Mouse (Mus musculus): ENCODE measurements around the gene Nfyb.

Nfyb gene

DNA sequence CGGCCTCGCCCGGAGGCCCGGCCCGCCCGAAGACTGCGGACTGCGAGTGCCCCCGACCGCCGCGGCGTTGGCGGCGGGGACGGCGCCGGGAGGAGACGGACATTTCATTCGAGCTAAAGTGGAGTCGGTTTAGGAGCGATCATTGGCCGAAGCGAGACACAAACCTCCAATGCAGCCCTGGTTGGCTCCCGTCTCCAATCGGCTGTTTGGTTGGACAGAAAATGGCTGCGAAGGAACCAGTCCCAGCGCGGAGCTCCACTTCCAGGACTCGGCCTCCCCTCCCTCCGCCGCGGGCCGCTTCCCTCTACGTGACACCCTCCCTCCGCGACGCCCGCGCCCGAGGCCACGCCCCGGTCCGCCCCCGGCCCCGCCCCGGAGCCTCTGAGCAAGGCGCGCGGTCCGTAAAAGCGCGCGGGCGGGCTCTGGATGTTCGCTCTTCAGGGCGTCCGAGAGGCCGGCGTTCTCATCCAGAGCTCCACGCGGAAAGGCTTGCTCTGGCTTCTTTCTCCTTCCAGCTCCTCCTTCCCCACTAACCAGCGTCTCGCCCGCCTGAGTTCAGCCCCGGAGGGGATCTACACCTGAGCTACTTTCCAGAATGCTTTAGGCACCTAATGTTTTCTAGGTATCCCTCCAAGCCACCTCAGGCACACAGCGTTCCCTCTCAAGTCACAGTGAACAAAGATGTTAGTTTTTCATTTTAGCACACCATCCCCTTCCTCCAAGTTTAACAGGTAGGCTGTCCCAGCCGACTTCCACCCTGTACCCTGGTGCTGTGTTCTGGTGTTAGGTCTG is at the start of gene Nfyb:
TSS of gene Nfyb (minus strand) at position 305 of the 792 bp plus-strand sequence.
- DNase-seq (ENCODE audit: low read depth, low spot score), result peak; percentile 98

DNA sequence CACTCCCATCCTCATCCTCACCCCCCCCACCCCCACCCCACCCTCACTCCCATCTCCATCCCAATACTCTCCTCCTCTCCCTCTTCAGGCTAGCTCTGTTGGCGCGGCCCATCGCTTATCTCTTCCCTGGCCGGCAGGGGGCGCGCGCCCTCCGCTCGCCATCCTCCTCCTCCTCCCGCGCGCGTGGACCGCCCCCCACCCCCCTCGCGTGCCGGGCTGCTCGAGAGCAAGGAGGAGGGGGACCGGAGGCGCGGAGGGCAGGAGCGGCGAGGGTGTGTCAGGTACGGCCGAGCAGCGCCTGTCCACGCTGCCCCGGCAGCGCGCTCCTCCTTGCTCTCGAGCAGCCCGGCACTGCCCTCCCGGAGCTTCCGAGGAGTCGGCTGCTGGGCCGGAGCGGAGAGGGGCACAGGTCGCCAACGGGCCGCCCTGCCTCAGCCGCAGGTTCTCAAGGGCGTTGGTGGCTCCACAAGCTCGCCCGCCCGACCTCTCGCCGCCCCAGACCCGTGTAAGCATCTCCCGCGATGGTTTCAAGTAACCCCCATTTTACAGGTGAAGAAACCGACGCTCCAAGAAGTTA is 48.0 kb upstream of the Nfyb start:
- DNase-seq (ENCODE audit: low read depth, low spot score), result no peak

DNA sequence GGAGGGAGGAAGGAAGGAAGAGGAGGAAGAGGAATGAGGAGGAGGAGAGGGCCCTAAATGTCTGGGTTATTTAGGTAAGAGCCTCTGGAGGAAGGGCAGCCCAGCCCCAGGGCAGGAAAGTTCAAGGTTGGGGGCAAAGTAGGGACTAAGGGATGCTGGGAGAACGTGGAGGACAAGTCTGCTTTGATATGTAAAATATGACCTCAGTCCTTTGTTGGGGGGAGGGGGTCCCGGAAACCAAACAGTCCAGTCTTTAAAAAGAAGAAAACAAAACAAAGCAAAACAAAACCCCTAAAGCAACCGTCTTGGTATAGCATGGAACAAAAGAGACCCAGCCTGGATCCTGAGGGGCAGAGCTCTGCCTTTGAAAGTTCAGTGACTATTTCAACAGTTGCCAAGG is 45.4 kb upstream of the Nfyb start:
- DNase-seq (ENCODE audit: low read depth, low spot score), result no peak

DNA sequence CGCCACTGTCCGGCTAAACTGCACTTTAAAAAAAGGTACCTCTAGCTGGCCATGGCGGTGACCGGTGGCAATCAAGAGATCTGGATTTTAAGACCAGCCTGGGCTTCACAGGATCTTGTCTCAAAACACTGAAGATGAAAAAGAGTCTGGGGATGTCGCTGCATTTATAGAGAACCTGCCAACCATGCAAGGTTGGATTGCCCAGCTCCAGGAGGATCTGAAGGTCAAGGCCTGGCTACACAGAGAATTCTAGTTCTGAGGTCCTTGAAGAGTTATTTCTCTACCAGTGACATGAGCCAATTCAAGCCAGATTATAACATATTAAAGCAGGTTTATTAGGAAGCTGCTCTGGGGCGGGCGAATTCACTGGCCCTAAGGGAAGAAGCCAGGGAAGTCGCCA is 44.9 kb upstream of the Nfyb start:
- DNase-seq (ENCODE audit: low read depth, low spot score), result no peak

DNA sequence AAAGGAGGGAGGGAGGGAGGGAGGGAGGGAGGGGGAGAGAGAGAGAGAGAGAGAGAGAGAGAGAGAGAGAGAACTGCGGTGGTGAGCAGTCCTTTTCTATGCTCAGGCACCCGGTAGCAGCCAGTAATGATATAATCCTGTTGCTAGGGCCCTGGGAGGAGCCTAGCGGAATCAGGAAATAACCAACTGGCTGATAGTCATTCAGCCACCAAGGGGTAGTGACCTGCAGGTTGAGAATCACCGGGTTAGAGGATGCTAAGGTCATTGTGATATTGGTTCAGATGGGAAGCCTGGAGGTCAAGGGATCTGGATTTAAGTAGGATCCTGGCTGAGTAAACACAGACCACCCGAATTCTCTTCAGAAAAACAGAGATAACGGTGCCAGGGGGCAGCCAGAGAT is 44.2 kb upstream of the Nfyb start:
- DNase-seq (ENCODE audit: low read depth, low spot score), result no peak

DNA sequence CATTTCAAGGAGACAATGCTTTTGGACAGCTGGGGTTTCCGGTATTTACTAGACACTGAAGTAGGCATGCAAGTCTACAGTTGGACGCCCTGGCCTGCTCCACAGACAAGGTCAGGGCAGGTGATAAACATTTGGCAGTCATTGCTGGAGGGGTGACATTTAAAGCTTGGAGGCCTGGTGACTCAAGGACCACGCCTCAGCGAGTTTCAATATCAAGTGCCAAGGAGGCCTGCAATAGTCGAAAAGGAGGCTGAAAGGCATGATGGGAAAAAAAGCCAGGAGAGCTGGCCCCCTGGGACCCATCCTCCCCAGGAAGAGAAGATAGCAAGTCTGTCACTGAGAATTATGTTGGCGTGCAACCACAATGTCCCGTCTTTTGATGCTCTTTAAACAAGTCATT is 43.3 kb upstream of the Nfyb start:
- no peak for DNase-seq (ENCODE audit: low read depth, low spot score)

DNA sequence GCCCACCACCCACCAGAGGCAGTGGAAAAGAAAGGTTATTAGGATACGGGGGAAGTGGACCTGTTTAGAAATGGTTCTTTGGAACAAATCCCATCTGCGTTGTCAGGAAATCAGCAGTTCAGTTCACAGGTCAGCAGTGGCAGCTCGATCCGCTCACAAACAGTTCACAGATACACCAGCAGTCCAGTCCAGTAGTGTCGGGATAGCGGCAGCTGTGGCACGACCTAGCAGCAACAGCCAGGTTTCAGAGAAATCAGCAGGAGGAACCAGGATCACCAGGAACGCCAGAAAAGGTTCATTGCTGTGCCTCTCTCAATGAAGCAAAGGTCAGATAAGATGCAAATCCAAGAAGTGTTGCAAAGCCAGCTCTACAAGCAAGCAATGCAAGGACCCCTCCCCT is 42.5 kb upstream of the Nfyb start:
- DNase-seq (ENCODE audit: low read depth, low spot score), result no peak

DNA sequence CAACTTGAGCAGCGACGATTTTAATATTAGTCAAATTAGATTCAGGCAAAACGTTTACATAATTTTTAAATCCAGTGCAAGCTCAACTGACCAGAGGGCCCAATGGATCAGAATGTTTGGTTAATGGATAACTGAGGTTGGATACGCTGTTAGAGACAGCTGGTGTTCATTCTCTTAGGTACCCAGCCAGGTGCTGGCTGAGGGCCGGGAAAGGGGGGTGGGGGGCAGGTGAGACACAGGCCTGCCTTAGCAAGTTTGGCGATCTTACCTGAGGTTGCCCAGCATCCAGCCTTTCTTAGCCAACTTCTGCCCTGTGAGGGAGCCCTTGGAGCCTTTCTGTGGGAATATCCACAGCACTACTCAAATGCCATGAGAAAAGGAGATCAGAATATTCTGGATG is 41.2 kb upstream of the Nfyb start:
- no peak for DNase-seq (ENCODE audit: low read depth, low spot score)

DNA sequence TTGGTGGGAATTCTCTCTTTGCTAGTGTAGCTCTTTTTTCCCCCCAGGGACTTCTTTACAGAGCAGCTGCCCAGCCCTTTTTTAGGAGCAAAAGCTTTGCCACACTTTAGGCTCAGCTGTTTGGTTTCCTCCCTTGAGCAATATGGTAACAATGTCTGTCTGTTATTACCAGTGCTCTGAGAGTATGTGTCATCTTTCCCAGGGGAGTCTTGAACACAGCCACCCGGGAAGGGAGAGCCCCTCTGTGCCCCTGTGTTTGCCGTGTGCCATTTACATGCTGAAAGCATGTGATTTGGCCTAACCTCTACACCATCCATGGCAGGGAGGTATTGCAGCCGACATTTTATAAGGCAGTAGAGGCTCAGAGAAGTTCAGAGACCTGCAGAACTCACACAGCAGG is 40.5 kb upstream of the Nfyb start:
- no peak for DNase-seq (ENCODE audit: low read depth, low spot score)

DNA sequence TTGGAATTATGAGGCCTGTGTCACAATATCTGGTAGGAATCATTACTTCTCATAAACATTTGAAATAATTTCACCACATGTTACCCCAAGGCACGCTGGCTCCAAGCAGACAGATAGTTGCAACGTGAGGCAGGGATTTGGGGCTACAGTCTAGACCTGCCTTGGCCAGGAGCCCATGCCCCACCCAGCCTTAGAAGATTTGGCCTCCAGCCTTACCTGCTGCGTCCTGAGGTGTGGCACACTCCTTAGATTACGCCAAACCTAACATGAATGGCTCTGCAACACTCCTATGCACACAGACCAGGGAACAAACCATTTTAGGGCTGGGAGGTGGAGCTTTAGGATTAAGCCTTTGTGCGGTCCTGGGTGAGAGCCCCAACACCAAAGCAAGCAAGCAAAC is 36.1 kb upstream of the Nfyb start:
- DNase-seq (ENCODE audit: low read depth, low spot score), result no peak

DNA sequence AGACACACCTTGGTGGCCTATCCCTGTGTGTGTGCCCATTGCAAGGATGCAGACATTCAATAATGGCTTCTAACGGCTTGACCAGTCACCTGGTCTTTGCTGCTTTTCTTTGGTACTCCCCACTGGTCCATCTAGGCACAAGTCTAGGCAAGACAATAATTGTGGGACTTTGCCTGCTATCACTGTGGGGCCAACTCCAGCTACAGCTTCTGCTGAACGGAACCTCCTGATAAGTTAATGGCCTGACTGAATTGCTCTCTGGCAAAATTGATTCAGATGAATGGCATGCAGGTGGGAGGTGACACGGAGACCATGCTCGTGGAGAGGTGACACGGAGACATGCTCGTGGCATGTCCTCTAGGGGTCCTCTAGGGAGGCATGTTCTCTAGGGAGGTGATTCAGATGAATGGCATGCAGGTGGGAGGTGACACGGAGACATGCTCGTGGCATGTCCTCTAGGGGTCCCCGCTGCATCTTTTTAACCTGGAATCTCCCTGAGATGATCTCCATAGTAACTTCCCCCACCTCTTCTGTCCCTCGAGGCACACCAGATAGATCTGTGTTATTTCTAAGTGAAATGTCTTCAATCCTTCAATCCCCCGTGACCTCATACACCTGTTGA is 34.5 kb upstream of the Nfyb start:
- no peak for DNase-seq (ENCODE audit: low read depth, low spot score)

DNA sequence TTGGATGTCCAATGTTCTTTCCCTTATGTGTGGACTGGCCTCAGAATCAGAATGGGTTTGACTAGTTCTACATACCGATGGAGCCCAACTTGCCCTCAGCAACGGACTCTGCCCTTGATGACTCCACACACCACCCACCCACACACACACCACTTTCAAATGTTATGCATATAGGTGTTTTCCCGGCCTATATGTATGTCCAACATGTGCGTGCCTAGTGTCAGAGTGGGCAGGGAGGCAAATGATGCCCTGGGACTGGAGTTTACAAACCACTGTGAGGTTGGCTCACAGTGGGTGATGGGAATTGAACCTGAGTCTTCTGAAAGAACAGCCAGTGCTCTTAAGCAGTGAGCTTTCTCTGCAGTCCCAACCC is 33.2 kb upstream of the Nfyb start:
- no peak for DNase-seq (ENCODE audit: low read depth, low spot score)

DNA sequence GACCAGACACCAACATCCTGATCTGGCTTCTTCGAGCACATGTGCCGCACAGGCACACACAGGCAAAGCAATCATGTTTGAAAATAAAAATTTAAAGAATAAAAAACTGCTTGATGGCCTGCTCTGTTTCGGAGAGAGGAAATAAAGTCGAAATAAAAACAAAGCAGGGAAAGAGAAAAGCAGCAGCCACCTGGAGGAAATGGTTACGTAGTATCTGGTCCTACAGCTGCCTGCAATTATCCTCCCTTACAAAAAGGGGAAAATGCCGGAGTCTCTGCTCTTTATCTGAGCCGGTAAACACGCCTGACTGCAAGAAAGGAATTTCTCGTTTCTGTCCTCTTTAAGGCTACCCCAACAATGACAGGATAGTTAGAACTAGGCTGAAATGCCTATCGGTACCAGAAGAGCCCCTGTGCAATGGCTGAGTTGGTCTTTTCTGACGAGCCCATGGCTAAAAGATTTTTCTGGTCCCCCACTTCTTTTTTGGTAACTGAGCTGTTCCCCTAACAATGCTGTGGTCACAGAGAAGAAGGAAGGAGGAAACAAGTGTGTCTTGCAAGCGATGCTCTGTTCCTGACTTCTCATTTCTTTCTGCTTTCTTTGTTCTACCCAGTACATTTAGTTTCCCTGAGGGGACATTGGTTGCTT is 32.7 kb upstream of the Nfyb start:
- DNase-seq (ENCODE audit: low read depth, low spot score), result no peak

DNA sequence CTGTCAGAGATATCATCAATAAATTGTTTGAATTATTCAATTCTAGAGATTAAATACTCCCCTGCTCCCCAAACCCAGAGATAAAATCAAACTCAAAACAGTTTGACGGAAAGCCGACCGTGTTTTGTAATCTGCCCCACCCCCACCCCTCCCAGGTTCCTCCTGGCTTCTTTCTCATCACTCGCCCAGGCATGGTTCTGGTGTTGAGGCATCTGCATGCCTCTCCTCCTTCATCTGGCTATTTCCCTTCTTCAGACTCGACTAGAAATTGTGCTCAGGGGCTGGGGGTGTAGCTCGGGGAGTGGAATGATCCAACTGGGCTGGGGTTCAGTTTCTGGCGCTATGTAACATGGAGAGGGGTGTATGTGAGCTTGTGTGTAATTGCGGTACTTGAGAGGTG is 31.8 kb upstream of the Nfyb start:
- no peak for DNase-seq (ENCODE audit: low read depth, low spot score)

DNA sequence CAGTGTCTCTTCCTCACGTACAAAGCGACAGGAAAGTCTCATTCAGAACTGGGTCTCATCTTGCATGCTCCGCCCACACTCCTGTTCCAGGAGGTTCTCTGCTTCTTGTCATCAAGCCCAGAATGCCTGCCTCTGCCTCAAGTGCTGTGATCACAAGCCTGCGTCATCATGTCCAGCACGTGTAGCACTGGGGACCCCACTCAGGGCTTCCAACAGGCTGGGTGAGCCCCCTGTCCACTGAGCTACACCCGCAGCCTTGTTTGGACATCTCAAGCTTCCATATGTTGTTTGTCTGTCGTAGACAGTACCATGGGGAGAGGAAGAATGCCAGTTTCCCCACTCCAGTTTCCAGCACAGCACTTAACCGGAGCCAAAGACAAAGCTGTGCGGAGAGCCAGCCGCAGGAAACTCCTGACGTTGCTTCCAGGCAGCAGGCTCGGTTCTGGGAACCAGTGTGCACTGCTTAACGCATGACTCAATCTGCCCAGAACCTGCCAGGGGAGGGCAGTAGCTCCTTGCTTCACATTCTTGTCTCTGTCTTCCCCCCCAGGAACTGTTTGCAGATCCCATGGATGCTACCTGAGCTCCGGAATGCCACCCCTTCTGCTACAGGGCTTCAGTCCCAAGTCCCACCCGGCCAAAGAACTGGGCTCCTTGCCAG is 31.3 kb upstream of the Nfyb start:
- DNase-seq (ENCODE audit: low read depth, low spot score), result peak; percentile 88

DNA sequence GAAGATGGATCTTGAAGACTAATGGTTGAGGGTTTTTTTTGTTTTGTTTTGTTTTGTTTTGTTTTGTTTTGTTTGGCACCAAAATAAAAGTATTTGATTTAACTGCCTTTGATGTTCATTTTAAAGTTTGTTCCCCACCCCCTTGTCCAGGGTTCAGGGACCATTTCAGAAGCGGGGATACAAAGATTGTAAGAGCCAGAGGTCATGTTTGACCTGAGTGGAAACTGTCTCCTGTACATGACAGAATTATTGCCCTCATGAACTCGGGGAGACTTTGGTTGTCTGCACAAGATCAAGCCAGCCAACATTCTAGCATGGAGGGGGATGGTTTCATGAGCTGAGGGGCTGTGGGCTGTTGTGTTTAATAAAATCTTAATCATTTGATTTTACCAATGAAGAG is 28.4 kb upstream of the Nfyb start:
- no peak for DNase-seq (ENCODE audit: low read depth, low spot score)

DNA sequence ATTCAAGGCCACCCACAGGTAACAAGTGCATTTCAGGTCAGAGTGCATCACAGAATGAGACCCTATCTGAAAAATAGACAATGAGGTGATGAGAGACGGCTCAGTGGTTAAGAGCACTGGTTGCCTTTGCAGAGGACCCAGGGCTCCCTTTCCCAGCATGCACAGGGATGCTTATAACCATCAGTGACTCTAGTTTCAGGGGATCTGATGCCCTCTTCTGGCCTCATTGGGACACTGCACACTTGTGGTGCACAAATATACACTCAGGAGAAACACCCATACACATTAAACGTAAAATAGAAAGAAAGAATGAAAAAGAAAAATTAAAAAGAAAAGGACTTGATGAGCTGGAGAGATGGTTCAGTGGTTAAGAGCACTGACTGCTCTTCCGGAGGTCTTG is 27.8 kb upstream of the Nfyb start:
- no peak for DNase-seq (ENCODE audit: low read depth, low spot score)

DNA sequence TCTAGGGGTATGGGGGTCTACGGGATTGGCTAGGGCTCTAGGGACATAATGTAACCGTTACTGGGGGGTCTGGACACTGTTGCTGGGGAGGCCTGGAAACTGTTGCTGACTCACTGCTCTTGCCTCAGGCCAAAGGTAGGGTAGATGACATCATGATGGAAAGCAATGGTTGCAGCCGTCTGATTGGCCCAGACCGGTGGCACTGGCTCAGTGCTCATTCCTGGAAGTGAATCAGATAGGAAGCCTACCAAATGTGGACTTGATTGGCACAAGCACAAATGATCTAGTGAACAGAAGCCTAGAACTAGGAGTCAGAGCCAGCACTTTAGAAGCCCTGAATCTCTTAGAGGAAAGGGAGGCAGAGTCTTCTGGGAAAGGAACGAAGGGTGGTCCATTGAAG is 26.6 kb upstream of the Nfyb start:
- no peak for DNase-seq (ENCODE audit: low read depth, low spot score)

DNA sequence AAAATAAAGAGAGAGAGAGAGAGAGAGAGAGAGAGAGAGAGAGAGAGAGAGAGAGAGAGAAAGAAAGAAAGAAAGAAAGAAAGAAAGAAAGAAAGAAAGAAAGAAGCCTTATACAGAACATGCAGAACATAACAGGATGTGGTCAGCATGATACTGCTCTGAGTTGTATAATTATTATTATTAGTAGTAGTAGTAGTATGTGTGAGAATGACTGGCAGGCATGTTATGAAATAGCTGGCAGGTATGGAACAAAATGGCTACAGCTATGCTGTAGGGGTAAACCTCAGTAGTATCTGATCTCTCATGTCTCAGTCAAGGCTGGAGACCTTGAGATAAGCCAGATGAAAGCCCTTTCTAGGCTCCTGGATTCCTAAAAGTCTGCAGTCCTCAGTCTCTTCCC is 25.2 kb upstream of the Nfyb start:
- DNase-seq (ENCODE audit: low read depth, low spot score), result no peak

DNA sequence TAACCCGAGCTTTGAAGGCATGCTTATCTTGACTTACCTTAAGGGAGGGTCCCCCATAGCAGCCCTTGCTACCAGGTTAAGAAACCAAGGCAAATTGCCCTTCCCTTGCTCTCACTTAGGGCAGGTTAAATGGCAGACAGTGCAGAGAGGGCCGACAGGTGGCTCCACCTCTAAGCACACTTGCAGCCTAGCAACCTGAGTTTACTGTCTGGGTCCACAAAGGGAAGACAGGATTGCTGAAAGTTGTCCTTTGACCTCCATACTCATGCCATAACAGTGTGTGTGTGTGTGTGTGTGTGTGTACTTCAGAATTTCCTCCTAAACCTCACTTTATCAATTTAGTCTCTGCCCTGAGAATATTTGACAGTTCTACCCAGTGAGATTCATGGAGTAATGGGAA is 18.5 kb upstream of the Nfyb start:
- no peak for DNase-seq (ENCODE audit: low read depth, low spot score)

DNA sequence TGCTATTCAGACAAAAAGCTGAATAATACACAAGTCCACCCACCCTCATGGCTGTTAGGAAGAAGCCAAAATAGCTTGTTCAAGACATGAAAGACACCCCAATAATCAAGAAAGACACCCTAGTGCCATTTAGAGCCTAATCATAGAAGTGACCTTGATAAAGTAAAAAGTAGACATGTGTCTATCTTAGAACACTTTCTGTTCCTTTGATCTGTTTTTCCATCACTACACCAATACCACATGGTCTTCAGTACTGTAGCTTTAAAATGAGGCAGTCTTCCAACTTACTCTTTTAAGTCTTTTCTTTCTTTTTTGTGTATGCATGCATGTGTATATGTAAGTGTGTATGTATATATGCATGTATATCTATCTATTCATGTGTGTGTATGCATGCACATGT is 16.9 kb upstream of the Nfyb start:
- DNase-seq (ENCODE audit: low read depth, low spot score), result no peak

DNA sequence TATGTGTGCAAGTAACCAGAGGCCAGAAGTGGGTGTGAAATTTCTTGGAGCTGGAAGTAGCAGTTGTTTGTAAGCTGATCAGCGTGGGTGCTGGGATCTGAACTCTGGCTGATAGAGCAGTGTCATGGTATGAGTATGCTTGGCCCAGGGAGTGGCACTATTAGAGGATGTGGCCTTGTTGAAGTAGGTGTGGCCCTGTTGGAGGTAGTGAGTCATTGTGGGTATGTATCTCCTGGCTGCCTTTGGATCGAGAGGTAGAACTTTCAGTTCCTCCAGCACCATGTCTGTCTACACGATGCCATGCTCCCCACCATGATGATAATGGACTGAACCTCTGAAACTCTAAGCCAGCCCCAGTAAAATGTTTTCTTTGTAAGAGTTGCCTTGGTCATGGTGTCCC is 16.4 kb upstream of the Nfyb start:
- no peak for DNase-seq (ENCODE audit: low read depth, low spot score)

All from telencephalon, adult 2 months (tissue).